Mouse (Mus musculus) hindlimb bud, embryonic 11.5 days (tissue): ENCODE measurements around the gene C8a.

Experiments used
- DNase-seq: peaks from one replicate; pipeline ENCODE4 v3.0.0-alpha.2; 2012; ENCODE audit warnings: low read depth, low spot score; ENCODE audit errors: extremely low spot score

Gene C8a

DNA sequence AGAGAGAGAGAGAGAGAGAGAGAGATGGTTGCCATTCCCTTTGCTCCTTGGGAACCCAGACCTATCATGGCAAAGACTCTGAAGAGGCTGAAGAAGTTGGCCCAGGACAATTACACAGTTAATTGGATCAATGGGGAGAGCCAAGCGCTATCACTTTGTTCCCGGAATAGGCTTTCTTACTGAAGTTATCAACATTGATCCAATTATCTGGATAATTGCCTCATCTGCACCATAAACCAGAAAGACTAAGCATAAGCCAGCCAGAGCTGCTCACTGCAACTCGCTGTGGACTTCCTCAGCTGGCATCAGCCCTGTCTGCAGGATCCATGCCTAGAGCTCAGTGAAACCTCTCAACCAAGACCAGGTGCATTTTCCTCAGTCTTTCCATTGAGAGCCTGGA is 100.6 kb downstream of the C8a start:
- no peak for DNase-seq

DNA sequence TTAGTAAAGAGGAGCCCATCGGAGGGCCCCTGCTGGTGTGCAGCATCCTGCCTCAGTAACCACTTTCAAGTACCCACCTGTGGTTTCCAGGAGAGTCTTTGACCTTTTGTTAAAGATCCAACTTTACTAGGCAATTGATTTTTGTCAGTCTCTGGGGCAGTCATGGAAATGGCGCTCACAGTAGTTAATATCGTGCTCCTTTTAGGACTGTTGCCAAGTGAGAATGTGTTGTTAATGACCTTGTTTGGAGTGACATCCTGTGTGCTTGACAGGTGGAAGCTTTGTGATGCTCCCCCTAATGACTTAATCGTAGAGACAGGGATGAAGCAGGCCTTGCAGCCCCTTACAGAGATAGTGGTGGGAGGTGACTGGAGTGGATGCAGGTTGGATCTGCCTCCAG is 105.9 kb downstream of the C8a start:
- DNase-seq = no peak

DNA sequence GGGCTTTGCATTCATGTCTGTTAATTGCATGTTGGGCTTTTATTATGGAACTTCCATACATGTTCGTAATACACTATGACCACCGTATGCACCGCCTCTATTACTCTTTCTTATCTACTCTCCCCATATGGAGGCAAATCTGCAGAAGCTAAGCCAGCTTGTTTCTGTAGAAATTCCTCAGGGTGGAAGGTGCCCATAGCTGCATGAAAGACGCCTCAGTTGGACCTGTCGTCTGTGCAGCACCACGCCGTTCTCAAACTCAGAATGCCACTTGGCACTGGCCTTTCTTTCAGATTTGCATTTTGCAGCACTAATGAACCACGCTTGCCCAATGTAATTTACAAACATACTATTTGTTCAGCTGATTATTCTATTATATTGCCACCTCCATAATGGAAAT is 106.6 kb downstream of the C8a start:
- DNase-seq = no peak

DNA sequence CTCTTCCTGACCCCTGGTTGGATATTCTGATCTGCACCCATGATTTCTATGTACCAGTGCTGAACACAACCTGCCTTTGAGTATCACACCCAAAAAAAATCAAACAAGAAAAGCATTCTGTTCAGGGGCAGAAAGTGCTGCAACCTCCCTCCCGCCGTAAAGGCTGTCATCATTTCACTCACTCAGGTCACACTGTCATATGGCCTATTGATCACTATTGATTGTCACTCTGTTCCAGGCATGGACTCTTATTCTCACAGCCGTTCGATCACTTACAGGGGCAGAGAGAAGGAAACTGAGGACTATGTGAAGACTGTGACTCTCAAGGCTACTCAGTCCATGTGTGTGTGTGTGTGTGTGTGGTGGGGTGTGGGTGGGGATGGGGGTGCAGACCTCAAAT is 108.0 kb downstream of the C8a start:
- no peak for DNase-seq

DNA sequence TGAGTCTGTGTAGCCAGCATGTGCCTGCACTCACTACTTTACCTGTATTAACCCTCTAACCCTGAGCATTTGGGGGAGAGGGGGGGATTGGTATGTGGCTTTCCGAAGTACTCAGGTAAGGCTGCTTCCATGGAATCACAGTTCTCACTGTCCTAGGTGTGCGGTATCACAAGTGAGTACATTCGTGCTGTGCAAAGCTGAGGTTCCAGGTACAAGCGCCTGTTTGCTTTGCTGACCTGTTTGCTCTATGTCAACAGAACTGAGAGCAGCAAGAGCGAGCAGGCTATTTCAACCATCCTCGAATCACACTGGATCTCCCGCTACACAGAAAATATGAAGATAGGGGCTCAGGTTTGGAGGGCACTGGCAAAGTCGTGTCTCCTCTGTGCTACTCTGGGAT is 110.1 kb downstream of the C8a start, which contains the start of gene C8b:
TSS of gene C8b (plus strand) at position 253 of the 400 bp plus-strand sequence.
- no peak for DNase-seq
